Mouse (Mus musculus) thymus, adult 2 months (tissue): ENCODE data around the gene Zkscan17. TPM values are rescaled to one million over a fixed set of nuclear protein-coding genes. Genes with fewer than 3 reads are reported as not detected.

Source experiments
- DNase-seq: peaks from one replicate; pipeline ENCODE4 v3.0.0; 2021
- H3K27ac ChIP-seq: fragments of 200-500 bp; 2 replicates; pipeline ENCODE4 v1.5.1; 2012; ENCODE audit warnings: low read length, control low read depth; ENCODE audit not compliant: control insufficient read depth, insufficient read depth
- H3K27me3 ChIP-seq: fragments of 200-500 bp; 2 replicates; pipeline ENCODE4 v1.6.1; 2012; ENCODE audit warnings: mild to moderate bottlenecking, low read length, moderate library complexity, mixed read lengths; ENCODE audit not compliant: control insufficient read depth, insufficient read depth
- H3K36me3 ChIP-seq: fragments of 200-500 bp; 2 replicates; pipeline ENCODE4 v1.6.1; 2012; ENCODE audit warnings: mild to moderate bottlenecking, low read length, moderate library complexity; ENCODE audit not compliant: control insufficient read depth, insufficient read depth
- H3K4me1 ChIP-seq: fragments of 200-500 bp; replicated peaks from 2 replicates; pipeline ENCODE4 v1.6.1; 2012; ENCODE audit warnings: low read length; ENCODE audit not compliant: control insufficient read depth, insufficient read depth
- H3K4me3 ChIP-seq: fragments of 200-500 bp; 2 replicates; pipeline ENCODE4 v1.5.1; 2012; ENCODE audit warnings: mild to moderate bottlenecking, low read length, control low read depth, moderate library complexity; ENCODE audit not compliant: control insufficient read depth, insufficient read depth
- CTCF ChIP-seq: fragments of 200-500 bp; IDR thresholded peaks from 2 replicates; pipeline ENCODE4 v1.5.1; 2012; ENCODE audit warnings: mild to moderate bottlenecking, control low read depth, low read length, moderate library complexity, borderline replicate concordance; ENCODE audit not compliant: control insufficient read depth, poor library complexity, insufficient read depth; ENCODE audit errors: extremely low read depth
- POLR2A ChIP-seq: fragments of 200-500 bp; IDR thresholded peaks from 2 replicates; pipeline ENCODE4 v1.6.1; 2012; ENCODE audit warnings: mild to moderate bottlenecking, low read length, control low read depth, moderate library complexity; ENCODE audit not compliant: control insufficient read depth, poor library complexity, insufficient read depth; ENCODE audit errors: extremely low read depth
- WGBS: fragments of 180-500 bp; shearing (Covaris S2); methylation state at CpG from one replicate; pipeline ENCODE4 v1.1.7; 2018; 5-methylcytosine and 5-hydroxymethylcytosine counted together
- polyA plus RNA-seq: library from polyadenylated mRNA; depleted of rRNA; stranded (reverse); fragments of >200 nt; gene quantifications from 2 replicates; pipeline ENCODE4 v1.2.3, GENCODE M21; 2012

Gene Zkscan17
- polyA plus RNA-seq, 1 experiment, result 15.9 TPM

DNA sequence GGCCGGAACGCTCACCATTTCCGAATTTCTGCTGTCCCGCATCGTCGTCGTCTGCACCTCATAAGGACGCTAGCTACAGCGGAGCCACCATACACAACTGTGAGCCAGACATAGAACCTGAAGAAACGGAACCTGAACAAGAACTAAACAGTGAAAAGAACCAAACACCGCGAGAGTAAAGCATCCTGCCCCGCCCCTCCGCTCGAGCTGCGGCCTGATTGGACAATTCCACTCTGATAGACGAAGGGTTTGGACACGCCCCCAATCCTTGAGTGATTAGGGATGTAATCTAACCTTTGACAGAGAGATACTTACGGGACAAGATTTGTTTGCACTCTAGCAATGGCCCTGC lies 54.2 kb downstream of the Zkscan17 start, which contains the start of gene Zfp867:
Gene Zfp867, minus strand, starts transcription at position 149 of the 352 bp plus-strand sequence.
- DNase-seq, result peak; percentile 86
- WGBS, result 1% methylated on average over 19 of the region's 19 CpGs
- H3K4me3 ChIP-seq, result peak within 1 kb of the TSS; percentile 82
- H3K27ac ChIP-seq, result no peak within 1 kb of the TSS; the same call in 1 of the 2 replicates
- H3K27me3 ChIP-seq, result no peaks in the 10 kb centered on the region
- H3K36me3 ChIP-seq, result no peaks in the 10 kb centered on the region
- peaks cover 9% of the 10 kb centered on the region for H3K4me1 ChIP-seq
- TF ChIP-seq CTCF (no peak), POLR2A (no peak)

DNA sequence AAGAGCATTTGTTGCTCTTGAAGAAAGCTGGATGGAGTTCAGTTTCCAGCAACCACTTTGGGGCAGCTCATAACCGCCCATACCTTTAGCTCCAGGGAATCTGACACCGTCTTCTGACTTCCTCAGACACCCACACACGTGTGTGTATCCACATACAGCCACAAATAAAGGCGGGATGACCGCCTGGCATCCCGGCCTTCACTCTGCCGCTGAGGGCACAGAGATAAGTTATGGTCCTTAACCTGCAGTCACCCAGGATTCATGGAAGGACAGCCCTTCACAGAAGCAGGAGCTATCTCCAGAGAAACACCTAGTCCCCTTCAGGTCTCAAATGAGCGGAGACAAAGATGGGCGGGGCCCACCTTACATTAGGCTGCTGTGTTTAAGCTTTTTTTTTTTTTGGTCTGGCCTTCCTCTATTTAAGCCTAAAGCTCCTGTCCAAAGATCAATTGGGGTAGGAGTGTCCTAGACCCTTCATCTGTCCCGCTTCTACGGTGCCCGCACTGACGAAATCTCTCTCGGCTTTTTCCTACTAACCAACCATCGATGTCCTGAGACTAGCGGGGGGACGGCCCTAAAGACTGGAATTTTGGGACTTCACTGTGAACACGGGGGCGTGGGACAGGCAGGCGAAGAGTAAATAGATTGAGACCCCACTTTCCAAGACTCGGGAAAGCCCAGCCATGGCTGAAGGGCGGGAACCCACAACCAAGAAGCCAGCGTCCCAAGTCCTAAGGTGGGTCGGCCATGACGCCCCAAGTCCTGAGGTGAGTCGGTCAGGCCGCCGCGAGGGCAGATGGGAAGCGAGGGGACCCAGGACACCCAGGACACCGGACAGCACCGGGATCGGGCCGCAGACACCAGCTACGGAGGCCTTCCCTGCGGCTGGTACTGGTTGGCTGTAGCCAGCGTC lies 54.9 kb downstream of the Zkscan17 start:
- no peak overlapping the region; the same call in 1 of the 2 replicates for H3K27ac ChIP-seq
- WGBS, result 12% methylated on average over 37 of the region's 37 CpGs
- TF ChIP-seq POLR2A, result no peak
- TF ChIP-seq CTCF, result no peak

DNA sequence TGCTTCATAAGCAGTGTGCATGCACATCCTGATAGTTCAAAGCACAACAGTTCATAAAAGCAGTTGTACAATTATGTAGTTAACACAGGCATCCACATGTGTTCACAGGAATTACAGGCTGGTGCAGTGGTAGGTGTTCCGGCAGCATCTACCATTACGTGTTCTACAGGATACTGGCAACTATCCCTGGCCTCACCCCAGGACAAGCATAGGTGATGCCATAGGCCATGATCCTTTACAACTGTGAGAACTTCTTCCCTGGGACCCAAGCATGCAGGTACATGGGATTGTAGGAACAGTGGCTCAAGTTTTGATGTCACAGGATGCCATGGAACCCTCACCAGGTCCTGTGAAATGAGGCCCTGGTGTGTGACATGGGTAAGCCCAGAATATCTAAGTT lies 66.1 kb downstream of the Zkscan17 start:
- TF ChIP-seq POLR2A (no peak), CTCF (no peak)
- Histone ChIP-seq H3K27me3 (no peaks in the 10 kb centered on the region), H3K27ac (no peak overlapping the region), H3K4me3 (no peak overlapping the region), H3K4me1 (no peaks in the 10 kb centered on the region), H3K36me3 (peaks cover 16% of the 10 kb centered on the region)
- no peak for DNase-seq
- 99% methylated on average over 2 of the region's 2 CpGs for WGBS

More for the DNA sequence above, 54.9 kb downstream of the Zkscan17 start:
- Histone ChIP-seq H3K4me3 (peak overlapping the region; percentile 82), H3K27me3 (no peaks in the 10 kb centered on the region), H3K36me3 (no peaks in the 10 kb centered on the region), H3K4me1 (peaks cover 9% of the 10 kb centered on the region)
- DNase-seq, result no peak

DNA sequence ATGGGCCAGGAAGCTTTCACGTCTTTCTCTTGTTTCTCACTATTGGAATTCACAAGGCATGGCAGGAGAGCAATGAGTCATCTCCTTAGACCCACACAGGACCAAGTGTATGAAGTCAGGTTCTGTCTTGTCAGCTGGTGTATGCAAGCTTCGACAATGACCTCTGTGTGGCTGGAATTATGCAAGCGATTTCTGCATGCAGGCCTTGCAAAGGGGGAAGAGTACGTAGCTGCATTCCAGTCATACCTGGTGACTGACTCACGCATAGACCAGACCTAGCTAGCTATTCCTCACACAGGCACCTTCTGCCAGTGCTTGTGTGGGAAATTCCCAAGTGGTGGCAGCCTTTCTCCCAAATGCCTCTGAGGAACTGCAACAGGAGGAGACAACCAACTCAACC lies 67.6 kb downstream of the Zkscan17 start:
- TF ChIP-seq CTCF, result no peak
- TF ChIP-seq POLR2A, result no peak
- DNase-seq, result no peak
- WGBS, result 83% methylated on average over 5 of the region's 5 CpGs

DNA sequence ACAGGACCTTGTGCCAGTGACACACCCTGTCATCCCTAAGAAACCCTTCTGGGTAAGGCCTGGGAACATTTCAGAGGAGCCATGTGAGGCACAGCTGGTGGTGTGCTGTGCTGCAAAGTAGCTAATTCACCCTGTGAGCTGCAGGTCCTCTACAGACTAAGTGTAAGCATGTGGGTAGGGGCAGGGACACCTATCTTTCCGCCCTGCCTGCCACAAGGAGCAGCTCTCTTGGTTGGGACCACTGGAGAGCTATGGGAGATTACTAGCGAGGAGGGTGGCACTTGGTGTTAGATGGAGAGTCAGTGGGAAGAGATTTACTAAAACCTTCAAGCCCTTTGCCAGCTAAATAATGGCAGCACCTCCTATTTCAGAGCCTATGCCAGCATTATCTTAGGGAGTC lies 69.7 kb downstream of the Zkscan17 start:
- H3K27ac ChIP-seq, result no peak overlapping the region
- H3K4me3 ChIP-seq, result no peak overlapping the region
- TF ChIP-seq POLR2A, result no peak
- TF ChIP-seq CTCF, result no peak
- peaks cover 32% of the 10 kb centered on the region for H3K36me3 ChIP-seq
- H3K27me3 ChIP-seq, result no peaks in the 10 kb centered on the region
- WGBS, result 100% methylated on average over 2 of the region's 2 CpGs
- DNase-seq, result no peak
- H3K4me1 ChIP-seq, result no peaks in the 10 kb centered on the region

More for the DNA sequence above, 67.6 kb downstream of the Zkscan17 start:
- peaks cover 31% of the 10 kb centered on the region for H3K36me3 ChIP-seq
- H3K27ac ChIP-seq, result no peak overlapping the region
- H3K4me1 ChIP-seq, result no peaks in the 10 kb centered on the region
- H3K4me3 ChIP-seq, result no peak overlapping the region
- H3K27me3 ChIP-seq, result no peaks in the 10 kb centered on the region

DNA sequence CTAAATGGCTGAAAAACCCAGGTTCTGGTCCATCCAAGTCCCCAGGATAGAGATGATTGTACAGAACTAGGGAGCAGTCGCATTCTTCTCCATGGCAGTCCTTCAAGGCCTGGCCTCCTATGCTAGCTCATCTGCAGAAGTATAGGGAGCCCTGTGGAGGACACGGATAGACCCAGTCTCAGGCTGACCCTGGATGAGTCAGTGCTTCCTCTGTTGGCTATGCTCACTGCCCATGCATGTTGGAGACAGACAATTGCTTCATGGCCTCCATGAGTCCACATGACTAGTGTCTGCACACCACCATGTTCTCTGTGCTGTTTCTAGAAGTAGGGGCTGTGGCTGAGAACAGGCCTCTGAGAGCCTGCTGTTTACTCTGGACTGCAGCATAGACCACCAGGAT lies 70.2 kb downstream of the Zkscan17 start:
- DNase-seq, result no peak
- no peaks in the 10 kb centered on the region for H3K4me1 ChIP-seq
- 100% methylated on average over 2 of the region's 2 CpGs for WGBS
- H3K36me3 ChIP-seq, result peaks cover 32% of the 10 kb centered on the region
- H3K27me3 ChIP-seq, result no peaks in the 10 kb centered on the region
- H3K4me3 ChIP-seq, result no peak overlapping the region
- H3K27ac ChIP-seq, result no peak overlapping the region
- TF ChIP-seq POLR2A (no peak), CTCF (no peak)

DNA sequence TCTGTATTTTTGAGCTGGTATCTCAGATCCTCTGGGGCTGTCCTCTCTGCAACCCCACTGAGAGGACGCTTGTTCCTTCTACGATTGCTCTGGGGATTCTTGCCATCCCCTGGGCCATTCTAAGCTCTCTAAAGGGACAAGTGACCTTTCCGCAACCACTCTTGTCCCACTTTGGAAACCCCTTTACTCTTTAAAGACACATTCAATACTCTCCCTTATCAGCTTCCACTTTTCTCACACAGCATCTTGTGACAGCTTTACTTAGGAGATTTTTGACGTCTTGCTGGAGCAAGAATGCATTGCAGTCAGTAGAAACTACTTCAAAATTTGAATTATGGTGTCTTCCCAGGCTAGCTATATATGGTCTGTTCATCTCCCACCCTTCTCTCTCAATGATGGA lies 75.5 kb downstream of the Zkscan17 start, which contains the start of gene Snap47:
Gene Snap47, minus strand, starts transcription at position 101 of the 400 bp plus-strand sequence.
- DNase-seq, result no peak
- H3K4me3 ChIP-seq, result peak within 1 kb of the TSS; percentile 87
- peaks cover 26% of the 10 kb centered on the region; the same call in 1 of the 2 replicates for H3K36me3 ChIP-seq
- TF ChIP-seq CTCF, result no peak
- TF ChIP-seq POLR2A, result no peak
- WGBS, result 91% methylated on average over 4 of the region's 4 CpGs
- H3K4me1 ChIP-seq, result peaks cover 11% of the 10 kb centered on the region
- peak within 1 kb of the TSS; percentile 57; the same call in 1 of the 2 replicates for H3K27ac ChIP-seq
- H3K27me3 ChIP-seq, result no peaks in the 10 kb centered on the region
